Mouse (Mus musculus): ENCODE data around the gene Ift57. TPM values are rescaled to one million over a fixed set of nuclear protein-coding genes. Genes with fewer than 3 reads are reported as not detected.

The Ift57 gene
- 0.86 and 8.7 TPM in 2 replicates for polyA plus RNA-seq (2012; ENCODE audit: insufficient read depth, low replicate concordance)

GRCm38 (mm10) chr16:49698620-49699525 is at the start of gene Ift57:
Ift57 (plus strand) TSS chr16:49699233.
- Histone ChIP-seq H3K27me3 (replicated peaks) (no peaks in the 10 kb centered on the region), H3K9me3 (no peaks in the 10 kb centered on the region), H3K4me1 (peaks cover 22% of the 10 kb centered on the region), H3K36me3 (replicated peaks; ENCODE audit: low read length) (peaks cover 4% of the 10 kb centered on the region), H3K4me3 (replicated peaks) (peak within 1 kb of the TSS; percentile 97)
- TF ChIP-seq FLI1 (IDR thresholded peaks at IDR 0.05; ENCODE audit: low read length), result no peak
- TF ChIP-seq GATA1 (IDR thresholded peaks at IDR 0.05; ENCODE audit: borderline replicate concordance, low read length), result no peak

- peaks cover 6% of the 10 kb centered on the region for H3K4me1 ChIP-seq
- H3K36me3 ChIP-seq (replicated peaks; ENCODE audit: low read length), result no peaks in the 10 kb centered on the region
- H3K9me3 ChIP-seq, result no peaks in the 10 kb centered on the region
- TF ChIP-seq FLI1 (IDR thresholded peaks at IDR 0.05; ENCODE audit: low read length) (no peak), GATA1 (IDR thresholded peaks at IDR 0.05; ENCODE audit: borderline replicate concordance, low read length) (no peak)
- no peaks in the 10 kb centered on the region for H3K27me3 ChIP-seq (replicated peaks)
- H3K4me3 ChIP-seq (replicated peaks), result no peak overlapping the region
Observed at GRCm38 (mm10) chr16:49657182-49657581, 41.9 kb upstream of the Ift57 start.

- peaks cover 6% of the 10 kb centered on the region for H3K4me1 ChIP-seq
- no peak overlapping the region for H3K4me3 ChIP-seq (replicated peaks)
- H3K27me3 ChIP-seq (replicated peaks), result no peaks in the 10 kb centered on the region
- no peak for TF ChIP-seq FLI1 (IDR thresholded peaks at IDR 0.05; ENCODE audit: low read length)
- no peak for TF ChIP-seq GATA1 (IDR thresholded peaks at IDR 0.05; ENCODE audit: borderline replicate concordance, low read length)
- H3K9me3 ChIP-seq, result no peaks in the 10 kb centered on the region
- H3K36me3 ChIP-seq (replicated peaks; ENCODE audit: low read length), result no peaks in the 10 kb centered on the region
Observed at GRCm38 (mm10) chr16:49658029-49658428, 41.0 kb upstream of the Ift57 start.

- no peak overlapping the region for H3K4me3 ChIP-seq (replicated peaks)
- H3K36me3 ChIP-seq (replicated peaks; ENCODE audit: low read length), result no peaks in the 10 kb centered on the region
- no peaks in the 10 kb centered on the region for H3K9me3 ChIP-seq
- H3K27me3 ChIP-seq (replicated peaks), result no peaks in the 10 kb centered on the region
- no peak for TF ChIP-seq GATA1 (IDR thresholded peaks at IDR 0.05; ENCODE audit: borderline replicate concordance, low read length)
- TF ChIP-seq FLI1 (IDR thresholded peaks at IDR 0.05; ENCODE audit: low read length), result no peak
- peaks cover 12% of the 10 kb centered on the region for H3K4me1 ChIP-seq
Observed at GRCm38 (mm10) chr16:49659131-49659530, 39.9 kb upstream of the Ift57 start.

GRCm38 (mm10) chr16:49660111-49660510 is 38.9 kb upstream of the Ift57 start:
- no peak for TF ChIP-seq GATA1 (IDR thresholded peaks at IDR 0.05; ENCODE audit: borderline replicate concordance, low read length)
- no peak for TF ChIP-seq FLI1 (IDR thresholded peaks at IDR 0.05; ENCODE audit: low read length)
- H3K4me3 ChIP-seq (replicated peaks), result no peak overlapping the region
- H3K36me3 ChIP-seq (replicated peaks; ENCODE audit: low read length), result no peaks in the 10 kb centered on the region
- no peaks in the 10 kb centered on the region for H3K27me3 ChIP-seq (replicated peaks)
- peaks cover 13% of the 10 kb centered on the region for H3K4me1 ChIP-seq
- H3K9me3 ChIP-seq, result no peaks in the 10 kb centered on the region

- Histone ChIP-seq H3K36me3 (replicated peaks; ENCODE audit: low read length) (no peaks in the 10 kb centered on the region), H3K9me3 (no peaks in the 10 kb centered on the region), H3K4me3 (replicated peaks) (no peak overlapping the region), H3K4me1 (peaks cover 13% of the 10 kb centered on the region), H3K27me3 (replicated peaks) (no peaks in the 10 kb centered on the region)
- TF ChIP-seq FLI1 (IDR thresholded peaks at IDR 0.05; ENCODE audit: low read length), result no peak
- no peak for TF ChIP-seq GATA1 (IDR thresholded peaks at IDR 0.05; ENCODE audit: borderline replicate concordance, low read length)
Observed at GRCm38 (mm10) chr16:49662201-49662600, 36.8 kb upstream of the Ift57 start.

GRCm38 (mm10) chr16:49664677-49665076 is 34.4 kb upstream of the Ift57 start:
- Histone ChIP-seq H3K4me1 (peaks cover 6% of the 10 kb centered on the region), H3K27me3 (replicated peaks) (no peaks in the 10 kb centered on the region), H3K9me3 (no peaks in the 10 kb centered on the region), H3K36me3 (replicated peaks; ENCODE audit: low read length) (no peaks in the 10 kb centered on the region), H3K4me3 (replicated peaks) (no peak overlapping the region)
- no peak for TF ChIP-seq FLI1 (IDR thresholded peaks at IDR 0.05; ENCODE audit: low read length)
- TF ChIP-seq GATA1 (IDR thresholded peaks at IDR 0.05; ENCODE audit: borderline replicate concordance, low read length), result no peak

GRCm38 (mm10) chr16:49679666-49680065 is 19.4 kb upstream of the Ift57 start:
- Histone ChIP-seq H3K4me1 (no peaks in the 10 kb centered on the region; the same call in 1 of the 2 replicates), H3K9me3 (no peaks in the 10 kb centered on the region), H3K27me3 (replicated peaks) (no peaks in the 10 kb centered on the region), H3K4me3 (replicated peaks) (no peak overlapping the region), H3K36me3 (replicated peaks; ENCODE audit: low read length) (no peaks in the 10 kb centered on the region)
- TF ChIP-seq FLI1 (IDR thresholded peaks at IDR 0.05; ENCODE audit: low read length), result no peak
- TF ChIP-seq GATA1 (IDR thresholded peaks at IDR 0.05; ENCODE audit: borderline replicate concordance, low read length), result no peak

- Histone ChIP-seq H3K36me3 (replicated peaks; ENCODE audit: low read length) (no peaks in the 10 kb centered on the region), H3K27me3 (replicated peaks) (no peaks in the 10 kb centered on the region), H3K4me1 (peaks cover 3% of the 10 kb centered on the region; the same call in 1 of the 2 replicates), H3K4me3 (replicated peaks) (no peak overlapping the region), H3K9me3 (no peaks in the 10 kb centered on the region)
- no peak for TF ChIP-seq GATA1 (IDR thresholded peaks at IDR 0.05; ENCODE audit: borderline replicate concordance, low read length)
- no peak for TF ChIP-seq FLI1 (IDR thresholded peaks at IDR 0.05; ENCODE audit: low read length)
Observed at GRCm38 (mm10) chr16:49684961-49685360, 14.1 kb upstream of the Ift57 start.

GRCm38 (mm10) chr16:49699821-49700220 is 788 bp downstream of the Ift57 start:
- H3K4me3 ChIP-seq (replicated peaks), result peak overlapping the region; percentile 97
- no peaks in the 10 kb centered on the region for H3K27me3 ChIP-seq (replicated peaks)
- H3K9me3 ChIP-seq, result no peaks in the 10 kb centered on the region
- TF ChIP-seq FLI1 (IDR thresholded peaks at IDR 0.05; ENCODE audit: low read length) (no peak), GATA1 (IDR thresholded peaks at IDR 0.05; ENCODE audit: borderline replicate concordance, low read length) (no peak)
- H3K36me3 ChIP-seq (replicated peaks; ENCODE audit: low read length), result peaks cover 4% of the 10 kb centered on the region
- peaks cover 20% of the 10 kb centered on the region for H3K4me1 ChIP-seq
